Mouse (Mus musculus) bone marrow macrophage, adult 2 months (primary cell): ENCODE measurements around the gene Serpina5.

Source experiments
- CTCF ChIP-seq: IDR thresholded peaks from 2 replicates; pipeline ENCODE4 v1.5.1; 2012; ENCODE audit warnings: low read depth, mild to moderate bottlenecking, low read length, moderate library complexity
- POLR2A ChIP-seq: IDR thresholded peaks from 2 replicates; pipeline ENCODE4 v1.6.1; 2012; ENCODE audit warnings: mild to moderate bottlenecking, low read depth, low read length, borderline replicate concordance

- no peak for TF ChIP-seq CTCF
- no peak for TF ChIP-seq POLR2A
Measured at GRCm38 (mm10) chr12:104064996-104065395, 35.9 kb upstream of the Serpina5 start.
